Mouse (Mus musculus): ENCODE data around the gene Lin9.

GRCm38 (mm10) chr1:180698063-180698462 lies 57.1 kb downstream of the Lin9 start:
- TF ChIP-seq CTCF (IDR thresholded peaks at IDR 0.05; ENCODE audit: borderline replicate concordance, insufficient read depth, low read length) (no peak), POLR2A (IDR thresholded peaks at IDR 0.05; ENCODE audit: low read depth, low read length) (no peak)

Measured in embryonic fibroblast, embryonic 13.5 days (primary cell).